Mouse (Mus musculus) left cerebral cortex, adult 2 months (tissue): ENCODE data around the gene Galr2. TPM values are rescaled to one million over a fixed set of nuclear protein-coding genes. Genes with fewer than 3 reads are reported as not detected.
"Not testable (repeated sequence)": the region's sequence is repeated elsewhere in the genome, so short reads cannot be mapped to it uniquely, and the experiment has no call there.

Source experiments
- DNase-seq, 2 experiments: peaks; one replicate each; pipeline ENCODE4 v3.0.0; 2021 to 2022; ENCODE audit warnings: low spot score in 2 of 2, mixed read lengths in 1 of 2; ENCODE audit errors: extremely low spot score in 1 of 2
- H3K27ac ChIP-seq: fragments of 200-600 bp; 2 replicates; pipeline ENCODE4 v1.8.1; 2022
- H3K4me3 ChIP-seq: fragments of 200-600 bp; 2 replicates; pipeline ENCODE4 v1.8.1; 2022
- CTCF ChIP-seq: fragments of 200-600 bp; IDR thresholded peaks from 2 replicates; pipeline ENCODE4 v1.8.1; 2022; ENCODE audit warnings: antibody characterized with exemption, mild to moderate bottlenecking, moderate library complexity
- intact Hi-C: fragments of 180-260 bp; cut with DNase I; formaldehyde crosslinking; loops from one replicate; pipeline ENCODE4 v1.15.1; 2025
- total RNA-seq, 2 experiments: library from RNA; stranded (reverse); gene quantifications; 2 replicates each; pipeline ENCODE4 v1.2.3; 2021

The Galr2 gene
- total RNA-seq, 2 experiments from 2014 or later = not detected

DNA sequence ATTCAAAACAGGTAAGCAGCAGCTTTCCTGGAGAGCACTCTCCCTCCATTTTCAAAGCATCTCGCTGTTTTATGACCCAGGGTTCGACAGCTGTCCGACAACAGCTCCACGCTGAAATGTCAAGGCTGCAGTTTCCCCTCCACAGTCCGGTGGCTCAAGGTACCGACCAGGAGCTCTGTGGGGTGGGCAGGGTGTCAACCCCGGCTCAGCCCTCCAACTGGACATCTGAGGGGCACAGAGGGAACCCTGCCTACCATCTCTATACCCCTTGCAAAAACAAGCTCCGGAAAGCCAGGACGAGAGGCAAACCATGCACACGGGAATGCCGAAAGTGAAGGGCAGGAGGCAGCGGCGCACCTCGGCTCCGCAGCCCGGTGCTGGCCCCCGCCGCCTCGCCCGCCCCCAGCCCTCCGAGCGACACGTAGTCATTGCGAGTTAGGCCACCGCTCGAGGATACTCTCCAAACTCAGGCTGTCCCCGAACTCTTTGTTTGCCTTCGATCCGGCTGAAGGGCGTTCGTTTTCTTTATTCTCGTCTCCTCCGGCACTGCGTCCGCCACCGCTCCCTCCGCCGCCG lies 7.2 kb upstream of the Galr2 start:
- intact Hi-C loops = loop anchor here (1.0 kb wide), 1 partner anchor 33 kb away; no protein-coding TSS in a partner anchor
- Histone ChIP-seq H3K4me3 (peak overlapping the region; percentile 76), H3K27ac (peak overlapping the region; percentile 95)
- DNase-seq = no peak
- no peak for TF ChIP-seq CTCF

GRCm38 (mm10) chr11:116274045-116274666 lies 6.6 kb upstream of the Galr2 start, which contains the start of gene Srp68:
Gene Srp68 (minus strand): TSS chr11:116274217.
- TF ChIP-seq CTCF = peak; percentile 4
- peak; percentile 92 to 96 for DNase-seq
- H3K27ac ChIP-seq = peak within 1 kb of the TSS; percentile 95
- peak within 1 kb of the TSS; percentile 76 for H3K4me3 ChIP-seq
- intact Hi-C loops = loop anchor here (1.0 kb wide), 1 partner anchor 32 kb away; no protein-coding TSS in a partner anchor

GRCm38 (mm10) chr11:116277184-116277583 lies 3.6 kb upstream of the Galr2 start:
- H3K27ac ChIP-seq, H3K4me3 ChIP-seq, intact Hi-C loops, DNase-seq: not testable (repeated sequence)

DNA sequence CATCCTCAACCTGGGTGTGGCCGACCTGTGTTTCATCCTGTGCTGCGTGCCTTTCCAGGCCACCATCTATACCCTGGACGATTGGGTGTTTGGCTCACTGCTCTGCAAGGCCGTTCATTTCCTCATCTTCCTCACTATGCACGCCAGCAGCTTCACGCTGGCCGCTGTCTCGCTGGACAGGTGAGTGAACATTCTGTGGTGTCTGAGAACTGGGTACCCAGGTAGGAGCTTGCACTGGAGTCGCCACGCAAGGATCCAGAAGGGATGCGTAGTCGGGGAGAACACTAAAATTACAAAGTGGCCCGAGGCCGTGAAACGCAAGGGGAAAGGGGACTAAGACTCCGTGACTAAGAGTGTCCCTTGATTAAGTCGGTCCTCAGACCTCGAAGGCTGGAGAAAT lies 932 bp downstream of the Galr2 start:
- no peak for TF ChIP-seq CTCF
- no peak for DNase-seq
- Histone ChIP-seq H3K27ac (no peak overlapping the region), H3K4me3 (no peak overlapping the region)
- intact Hi-C loops = no loop called here

DNA sequence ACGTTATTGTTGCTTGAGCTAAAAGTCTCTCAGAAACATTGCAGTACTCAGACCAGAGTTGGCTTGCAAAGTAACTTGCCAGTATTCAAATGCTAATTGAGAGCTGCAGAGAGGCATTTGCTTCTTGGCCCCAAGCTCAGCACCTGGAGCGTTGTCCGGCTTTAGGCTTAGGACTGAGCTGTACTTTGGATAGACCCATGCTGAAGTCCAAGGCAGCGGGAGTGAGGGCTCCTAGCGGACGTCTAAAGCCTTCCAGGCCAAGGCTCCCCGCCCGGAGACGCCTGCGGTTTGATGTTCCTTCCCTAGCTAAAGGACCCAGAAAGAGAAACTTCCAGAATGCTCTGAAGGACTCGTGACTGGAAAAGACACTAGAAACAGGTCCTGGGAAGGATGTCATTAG lies 1.4 kb downstream of the Galr2 start:
- no peak for DNase-seq
- intact Hi-C loops = no loop called here
- no peak for TF ChIP-seq CTCF
- H3K4me3 ChIP-seq = no peak overlapping the region
- no peak overlapping the region for H3K27ac ChIP-seq

GRCm38 (mm10) chr11:116282912-116283521 lies 2.3 kb downstream of the Galr2 start:
- no peak for TF ChIP-seq CTCF
- H3K4me3 ChIP-seq = no peak overlapping the region

DNA sequence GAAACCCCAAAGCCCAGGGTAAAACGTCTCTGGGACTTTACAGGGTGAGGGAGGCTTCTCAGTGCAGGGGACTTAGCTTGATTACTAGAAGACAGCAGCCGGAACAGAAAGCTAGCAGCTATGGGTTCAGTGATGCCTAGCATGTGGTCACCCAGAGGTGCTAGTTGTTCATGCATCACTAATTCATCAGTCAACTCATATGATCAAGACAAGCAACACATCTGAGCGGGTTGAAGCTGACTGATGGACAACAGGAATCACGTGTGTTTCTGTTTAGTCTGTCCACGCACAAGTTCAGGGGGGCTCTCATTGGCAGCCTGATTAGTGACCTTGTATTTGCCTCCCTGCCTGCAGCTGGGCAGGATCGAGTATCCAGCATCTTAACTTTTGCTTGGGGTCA lies 3.2 kb downstream of the Galr2 start:
- Histone ChIP-seq H3K4me3 (no peak overlapping the region), H3K27ac (no peak overlapping the region)
- intact Hi-C loops = no loop called here
- no peak for DNase-seq
- no peak for TF ChIP-seq CTCF

More at GRCm38 (mm10) chr11:116282912-116283521, 2.3 kb downstream of the Galr2 start:
- no peak overlapping the region for H3K27ac ChIP-seq
- intact Hi-C loops = no loop called here
- no peak for DNase-seq

- Histone ChIP-seq H3K4me3 (no peak overlapping the region), H3K27ac (no peak overlapping the region)
- TF ChIP-seq CTCF = no peak
- no peak for DNase-seq
- intact Hi-C loops = no loop called here
These were observed 5.0 kb downstream of the Galr2 start for GRCm38 (mm10) chr11:116285770-116286191.

GRCm38 (mm10) chr11:116287351-116287750 lies 6.6 kb downstream of the Galr2 start:
- H3K27ac ChIP-seq = no peak overlapping the region
- peak in 1 of 2 experiments; percentile 6 for DNase-seq
- intact Hi-C loops = no loop called here
- no peak overlapping the region for H3K4me3 ChIP-seq
- TF ChIP-seq CTCF = no peak; the same call in 1 of the 2 replicates

- no peak for DNase-seq
- no peak for TF ChIP-seq CTCF
- intact Hi-C loops = no loop called here
- Histone ChIP-seq H3K4me3 (no peak overlapping the region), H3K27ac (no peak overlapping the region)
These were observed 9.8 kb downstream of the Galr2 start for GRCm38 (mm10) chr11:116290556-116290955.

GRCm38 (mm10) chr11:116292401-116292800 lies 11.7 kb downstream of the Galr2 start:
- intact Hi-C loops = no loop called here
- Histone ChIP-seq H3K4me3 (no peak overlapping the region), H3K27ac (no peak overlapping the region)
- TF ChIP-seq CTCF = no peak
- DNase-seq = no peak

- intact Hi-C loops = loop anchor here (1.0 kb wide), 1 partner anchor 67 kb away; no protein-coding TSS in a partner anchor
- no peak for TF ChIP-seq CTCF
- no peak overlapping the region for H3K27ac ChIP-seq
- no peak overlapping the region for H3K4me3 ChIP-seq
- peak in 1 of 2 experiments; percentile 5 for DNase-seq
These were observed 12.9 kb downstream of the Galr2 start for GRCm38 (mm10) chr11:116293538-116294137.
